Mouse (Mus musculus) common myeloid progenitor, adult 5-6 weeks (primary cell): ENCODE measurements around the gene Ttc26. TPM values are rescaled to one million over a fixed set of nuclear protein-coding genes. Genes with fewer than 3 reads are reported as not detected.
A peak's percentile ranks its signal among the peaks of the same experiment; 100 is the strongest.
"Not testable (repeated sequence)": the region's sequence is repeated elsewhere in the genome, so short reads cannot be mapped to it uniquely, and the experiment has no call there.

Experiments used
- ATAC-seq: replicated peaks from 2 replicates; pipeline ENCODE4 v1.8.0; 2016; ENCODE audit warnings: low read depth, mild to moderate bottlenecking, moderate TSS enrichment, inconsistent platforms; ENCODE audit not compliant: poor library complexity, severe bottlenecking
- total RNA-seq: library from RNA; stranded (forward); fragments of 200-1000, 187-1606 nt; gene quantifications from 2 replicates; pipeline ENCODE4 v1.2.3, GENCODE M21; 2017

Ttc26 gene
- total RNA-seq, 1 experiment from 2014 or later = 3.2 TPM

GRCm38 (mm10) chr6:38434055-38435023, 53.1 kb downstream of the Ttc26 start:
- peak; percentile 34 for ATAC-seq

- ATAC-seq = no peak
Observed at GRCm38 (mm10) chr6:38443842-38444241, 62.6 kb downstream of the Ttc26 start.

- no peak for ATAC-seq
Observed at GRCm38 (mm10) chr6:38448295-38448694, 67.0 kb downstream of the Ttc26 start.

- no peak for ATAC-seq
Observed at GRCm38 (mm10) chr6:38453049-38453448, 71.8 kb downstream of the Ttc26 start.

- not testable (repeated sequence) for ATAC-seq
Observed at GRCm38 (mm10) chr6:38456425-38456824, 75.2 kb downstream of the Ttc26 start.

GRCm38 (mm10) chr6:38458075-38458474, 76.8 kb downstream of the Ttc26 start:
- no peak for ATAC-seq

- no peak for ATAC-seq
Observed at GRCm38 (mm10) chr6:38469591-38469990, 88.3 kb downstream of the Ttc26 start.

Other genes with a start within 250 kb of the Ttc26 start
- gene D630045J12Rik, start 127.5 kb upstream of the Ttc26 start, total RNA-seq = 1.2 and 2.2 TPM in 2 replicates
- gene Zc3hav1l, start 82.2 kb upstream of the Ttc26 start, total RNA-seq = 5.6 and 7.0 TPM in 2 replicates
- 56.1 and 59.7 TPM in 2 replicates for gene Zc3hav1, start 26.9 kb upstream of the Ttc26 start, total RNA-seq
- gene Ubn2, start 52.5 kb downstream of the Ttc26 start, total RNA-seq = 19.7 and 28.8 TPM in 2 replicates
- 11.7 and 47.1 TPM in 2 replicates for gene Fmc1, start 152.0 kb downstream of the Ttc26 start, total RNA-seq
- 284 and 303 TPM in 2 replicates for gene Luc7l2, start 169.9 kb downstream of the Ttc26 start, total RNA-seq